Mouse (Mus musculus) layer of hippocampus, adult 2 months (tissue): ENCODE measurements around the gene Prune2. TPM values are rescaled to one million over a fixed set of nuclear protein-coding genes. Genes with fewer than 3 reads are reported as not detected.
"Not testable (repeated sequence)": the region's sequence is repeated elsewhere in the genome, so short reads cannot be mapped to it uniquely, and the experiment has no call there.

Experiments
- DNase-seq, 2 experiments: peaks; one replicate each; pipeline ENCODE4 v3.0.0; 2022; ENCODE audit warnings: low spot score in 2 of 2
- H3K27ac ChIP-seq: fragments of 200-600 bp; 2 replicates; pipeline ENCODE4 v1.8.1; 2022
- H3K4me3 ChIP-seq: fragments of 200-600 bp; 2 replicates; pipeline ENCODE4 v1.8.1; 2022; ENCODE audit warnings: mild to moderate bottlenecking
- CTCF ChIP-seq: fragments of 200-600 bp; conservative IDR thresholded peaks from 2 replicates; pipeline ENCODE4 v1.8.1; 2022; ENCODE audit warnings: antibody characterized with exemption, mild to moderate bottlenecking, moderate library complexity
- total RNA-seq, 2 experiments: library from RNA; stranded (reverse); gene quantifications; 2 replicates each; pipeline ENCODE4 v1.2.3; 2021

Prune2 gene
- total RNA-seq, 2 experiments from 2014 or later, result 73.5 to 73.9 TPM

- no peak for TF ChIP-seq CTCF
- no peak overlapping the region for H3K27ac ChIP-seq
- no peak for DNase-seq
- H3K4me3 ChIP-seq, result no peak overlapping the region
These were observed 188.3 kb downstream of the Prune2 start for GRCm38 (mm10) chr19:17144205-17144604.

DNA sequence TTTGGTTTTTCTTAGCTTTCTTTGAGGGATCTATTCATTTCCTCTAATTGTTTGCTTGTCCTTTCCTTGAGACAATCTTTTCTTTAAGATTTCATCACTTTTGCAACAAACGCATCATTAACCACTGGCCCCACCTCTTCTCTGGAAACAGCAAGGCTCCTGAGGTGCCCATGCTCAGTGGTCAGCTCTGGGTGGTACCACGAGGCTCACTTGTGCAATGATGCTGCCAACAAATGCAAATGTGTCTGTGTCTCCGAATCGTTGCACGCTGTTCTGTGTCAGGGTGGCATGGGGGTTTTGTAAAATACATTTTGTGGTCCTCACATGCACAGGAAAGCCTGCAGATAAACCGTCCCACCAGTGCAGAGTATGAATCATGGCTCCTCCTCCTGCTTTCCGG lies 194.1 kb downstream of the Prune2 start:
- TF ChIP-seq CTCF, result no peak
- no peak overlapping the region for H3K4me3 ChIP-seq
- H3K27ac ChIP-seq, result no peak overlapping the region

DNA sequence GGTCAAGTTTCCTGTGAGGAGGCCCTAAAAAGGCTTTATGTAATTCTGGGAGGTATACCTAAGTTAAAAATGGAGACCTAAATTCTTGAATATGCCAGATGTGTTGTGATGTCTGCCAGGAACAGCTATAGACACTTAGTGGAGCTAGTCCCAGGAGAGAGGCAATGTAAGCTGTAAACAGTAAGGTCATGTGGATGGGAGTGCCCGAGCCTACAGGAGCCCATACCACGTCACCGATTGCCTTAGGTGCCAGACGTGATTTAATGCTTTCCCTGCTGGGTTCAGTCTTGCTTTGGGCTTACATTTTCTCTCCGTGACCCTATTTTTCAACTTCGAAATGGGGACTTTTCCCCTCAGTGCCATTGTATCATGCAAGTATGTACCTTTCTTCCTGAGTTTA lies 195.9 kb downstream of the Prune2 start:
- H3K27ac ChIP-seq, result no peak overlapping the region
- no peak overlapping the region for H3K4me3 ChIP-seq
- DNase-seq, result no peak
- TF ChIP-seq CTCF, result no peak

More for the DNA sequence above, 194.1 kb downstream of the Prune2 start:
- no peak for DNase-seq

DNA sequence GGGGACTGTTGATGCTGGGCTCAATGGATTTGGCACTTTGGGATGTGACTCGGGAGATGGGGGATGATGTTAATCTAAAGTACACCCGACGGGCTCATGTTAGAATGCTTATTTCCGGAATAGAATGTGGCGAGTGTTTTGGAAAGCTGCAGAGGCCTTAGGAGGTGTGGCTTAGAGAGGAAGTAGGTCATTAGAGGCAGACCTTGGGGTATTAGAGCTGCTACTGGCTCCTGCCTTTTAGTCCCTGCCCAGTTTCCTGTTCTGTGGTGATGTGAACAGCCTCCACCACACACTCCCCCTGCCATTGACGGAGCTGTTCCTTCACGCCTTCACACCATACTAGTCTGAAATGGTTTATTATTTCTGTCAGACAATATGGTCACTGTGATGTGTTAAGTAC lies 196.5 kb downstream of the Prune2 start:
- H3K27ac ChIP-seq, result no peak overlapping the region
- no peak for DNase-seq
- H3K4me3 ChIP-seq, result no peak overlapping the region
- TF ChIP-seq CTCF, result no peak

- no peak for DNase-seq
- TF ChIP-seq CTCF, result no peak
- Histone ChIP-seq H3K4me3 (no peak overlapping the region), H3K27ac (no peak overlapping the region)
These were observed 198.2 kb downstream of the Prune2 start for GRCm38 (mm10) chr19:17153911-17154639.

- H3K27ac ChIP-seq, result no peak overlapping the region
- TF ChIP-seq CTCF, result no peak
- DNase-seq, result no peak
- H3K4me3 ChIP-seq, result no peak overlapping the region
These were observed 199.3 kb downstream of the Prune2 start for GRCm38 (mm10) chr19:17155216-17155615.

- no peak for TF ChIP-seq CTCF
- Histone ChIP-seq H3K27ac (no peak overlapping the region), H3K4me3 (no peak overlapping the region)
- DNase-seq, result no peak
These were observed 203.8 kb downstream of the Prune2 start for GRCm38 (mm10) chr19:17159676-17160075.

DNA sequence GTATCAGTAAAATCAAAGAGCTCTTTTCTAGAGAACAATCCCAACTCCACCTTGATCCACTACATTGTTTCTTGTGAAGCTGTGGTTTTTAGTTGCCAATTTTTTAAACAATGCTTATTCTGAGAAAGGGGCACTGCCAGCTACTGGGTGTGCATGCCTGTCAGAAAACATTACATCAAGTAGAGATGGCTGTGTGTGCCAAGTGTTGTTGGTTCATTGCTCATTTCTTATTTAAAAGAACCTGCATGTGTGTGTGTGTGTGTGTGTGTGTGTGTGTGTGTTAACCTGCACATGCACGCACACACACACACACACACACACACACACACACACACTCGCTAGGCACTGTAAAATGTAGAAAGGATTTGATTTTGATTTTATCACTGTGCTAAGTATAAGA lies 204.3 kb downstream of the Prune2 start:
- H3K27ac ChIP-seq, result no peak overlapping the region
- H3K4me3 ChIP-seq, result no peak overlapping the region
- TF ChIP-seq CTCF, result no peak
- no peak for DNase-seq

GRCm38 (mm10) chr19:17163511-17163953 lies 207.6 kb downstream of the Prune2 start:
- H3K27ac ChIP-seq, result no peak overlapping the region
- peak; percentile 76 for TF ChIP-seq CTCF
- DNase-seq, result peak in 1 of 2 experiments; percentile 6
- no peak overlapping the region for H3K4me3 ChIP-seq

DNA sequence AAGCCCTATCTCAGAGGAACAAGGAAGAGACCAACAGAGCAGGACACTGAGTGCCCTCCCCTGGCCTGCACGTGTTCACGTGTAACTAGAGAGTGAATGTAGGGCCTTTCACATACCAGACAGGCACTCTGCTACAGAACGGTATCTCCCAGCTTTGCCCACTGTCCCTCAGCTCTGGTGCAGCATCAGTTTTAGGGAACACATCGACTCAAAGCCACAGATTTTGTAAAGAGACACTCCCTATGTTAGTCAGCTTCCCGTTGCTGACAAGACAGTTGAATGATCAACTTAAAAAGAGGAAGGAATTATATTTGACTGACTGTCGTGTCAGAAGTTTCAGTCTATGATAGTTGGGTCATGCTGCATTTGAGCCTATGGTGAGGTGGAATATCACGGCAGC lies 210.4 kb downstream of the Prune2 start:
- no peak overlapping the region for H3K27ac ChIP-seq
- no peak overlapping the region for H3K4me3 ChIP-seq
- TF ChIP-seq CTCF, result no peak
- DNase-seq, result no peak

GRCm38 (mm10) chr19:17168186-17168585 lies 212.3 kb downstream of the Prune2 start:
- Histone ChIP-seq H3K4me3 (no peak overlapping the region), H3K27ac (no peak overlapping the region)
- DNase-seq, result no peak
- TF ChIP-seq CTCF, result no peak

DNA sequence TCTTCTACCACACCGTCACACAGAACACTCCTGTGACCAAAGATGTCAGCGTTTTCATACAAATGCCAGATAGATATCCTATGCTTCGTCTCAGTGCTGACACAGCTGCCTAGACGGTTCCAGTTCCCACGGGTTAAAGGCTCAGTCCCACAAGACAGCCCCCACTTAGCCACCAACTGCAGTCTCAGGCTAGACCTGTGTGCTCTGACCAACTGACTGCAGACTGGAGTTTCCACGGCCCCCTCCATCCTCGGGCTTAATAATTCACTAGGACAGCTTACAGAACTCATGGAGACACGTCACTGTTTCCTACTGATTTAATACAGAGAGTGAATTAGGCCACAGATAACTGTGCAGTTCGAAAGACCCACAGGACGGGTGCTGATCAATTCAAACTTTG lies 213.8 kb downstream of the Prune2 start:
- TF ChIP-seq CTCF, result no peak
- no peak overlapping the region for H3K27ac ChIP-seq
- no peak overlapping the region for H3K4me3 ChIP-seq
- no peak for DNase-seq

DNA sequence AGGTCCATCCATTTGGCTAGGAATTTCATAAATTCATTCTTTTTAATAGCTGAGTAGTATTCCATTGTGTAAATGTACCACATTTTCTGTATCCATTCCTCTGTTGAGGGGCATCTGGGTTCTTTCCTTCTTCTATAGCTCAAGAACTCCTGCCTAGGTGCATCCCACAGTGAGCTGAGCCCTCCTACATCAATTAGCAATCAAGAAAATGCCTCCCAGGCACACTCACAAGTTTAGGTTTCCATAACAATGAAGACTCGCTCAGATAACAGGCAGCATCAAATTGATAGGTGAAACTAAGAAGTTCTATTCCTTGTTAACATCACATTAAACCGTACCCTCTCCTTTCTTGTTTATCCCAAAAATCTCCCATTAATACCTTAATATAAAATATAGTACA lies 218.6 kb downstream of the Prune2 start:
- H3K4me3 ChIP-seq, H3K27ac ChIP-seq, DNase-seq: not testable (repeated sequence)

DNA sequence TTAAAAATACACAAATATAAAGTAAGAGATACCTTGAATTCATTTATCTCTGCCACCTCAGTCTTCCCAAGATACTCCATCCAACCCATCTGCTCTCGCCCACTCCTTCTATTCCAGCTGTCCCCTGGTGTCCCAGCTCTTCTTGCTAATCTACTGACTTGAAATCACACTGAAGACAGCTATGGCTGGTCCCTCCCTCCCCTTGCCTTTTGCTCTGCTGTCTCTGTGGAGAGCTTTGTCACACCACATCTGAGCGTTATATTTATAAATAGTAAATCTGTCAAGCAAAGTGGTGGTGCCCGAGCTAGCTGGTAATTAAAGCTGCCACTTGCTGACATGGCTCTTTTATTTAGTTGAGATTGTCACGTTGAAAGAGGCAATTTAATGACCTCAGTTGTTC lies 224.6 kb downstream of the Prune2 start:
- Histone ChIP-seq H3K27ac (no peak overlapping the region), H3K4me3 (no peak overlapping the region)
- no peak for DNase-seq
- TF ChIP-seq CTCF, result no peak
